Mouse (Mus musculus) cortical plate, adult 2 months (tissue): ENCODE measurements around the gene Bbs9.

Experiments
- CTCF ChIP-seq: fragments of 200-500 bp; IDR thresholded peaks from 2 replicates; pipeline ENCODE4 v1.5.1; 2011; ENCODE audit warnings: mild to moderate bottlenecking, control low read depth, low read length; ENCODE audit not compliant: insufficient read depth; ENCODE audit errors: extremely low read depth
- POLR2A ChIP-seq: fragments of 200-500 bp; IDR thresholded peaks from 2 replicates; pipeline ENCODE4 v1.6.1; 2011; ENCODE audit warnings: mild to moderate bottlenecking, low read length, control low read depth; ENCODE audit not compliant: insufficient read depth; ENCODE audit errors: extremely low read depth

GRCm38 (mm10) chr9:22820646-22821185, 345.2 kb downstream of the Bbs9 start:
- TF ChIP-seq CTCF: no peak
- no peak for TF ChIP-seq POLR2A
